Mouse (Mus musculus) testis, postnatal 10 days (tissue): ENCODE measurements around the gene Spo11.

Source experiments
- DNase-seq: peaks from one replicate; pipeline ENCODE4 v3.0.0; 2021; ENCODE audit warnings: low spot score

Spo11 gene

GRCm38 (mm10) chr2:173030591-173031338, 53.3 kb downstream of the Spo11 start:
- DNase-seq, result no peak

GRCm38 (mm10) chr2:173033531-173033930, 56.0 kb downstream of the Spo11 start:
- no peak for DNase-seq

GRCm38 (mm10) chr2:173034998-173035397, 57.5 kb downstream of the Spo11 start:
- DNase-seq, result no peak

GRCm38 (mm10) chr2:173035653-173036052, 58.2 kb downstream of the Spo11 start:
- DNase-seq, result no peak

GRCm38 (mm10) chr2:173036055-173036454, 58.6 kb downstream of the Spo11 start:
- no peak for DNase-seq

- DNase-seq, result no peak
These were observed 59.1 kb downstream of the Spo11 start for GRCm38 (mm10) chr2:173036611-173037010.

- DNase-seq, result no peak
These were observed 59.8 kb downstream of the Spo11 start for GRCm38 (mm10) chr2:173037347-173037746.

- no peak for DNase-seq
These were observed 60.5 kb downstream of the Spo11 start for GRCm38 (mm10) chr2:173037827-173038607.

- DNase-seq, result no peak
These were observed 61.5 kb downstream of the Spo11 start for GRCm38 (mm10) chr2:173039041-173039440.

GRCm38 (mm10) chr2:173040803-173041202, 63.3 kb downstream of the Spo11 start:
- DNase-seq, result no peak

GRCm38 (mm10) chr2:173041242-173041641, 63.7 kb downstream of the Spo11 start:
- no peak for DNase-seq

- no peak for DNase-seq
These were observed 64.4 kb downstream of the Spo11 start for GRCm38 (mm10) chr2:173041893-173042292.

GRCm38 (mm10) chr2:173042504-173043162, 65.1 kb downstream of the Spo11 start:
- DNase-seq, result no peak
